Mouse (Mus musculus) NIH3T3 (cell line): ENCODE measurements around the gene Gpr84.
A peak's percentile ranks its signal among the peaks of the same experiment; 100 is the strongest.

Experiments used
- DNase-seq: peaks from one replicate; pipeline ENCODE4 v3.0.0-alpha.2; 2012; ENCODE audit warnings: low read depth

The Gpr84 gene

GRCm38 (mm10) chr15:103305792-103306645 is 4.4 kb downstream of the Gpr84 start:
- DNase-seq: peak; percentile 56

- DNase-seq: peak; percentile 99
Measured at GRCm38 (mm10) chr15:103305070-103305678, 5.2 kb downstream of the Gpr84 start.

GRCm38 (mm10) chr15:103304616-103304969 is 5.8 kb downstream of the Gpr84 start:
- DNase-seq: no peak

- peak; percentile 88 for DNase-seq
Measured at GRCm38 (mm10) chr15:103303916-103304615, 6.3 kb downstream of the Gpr84 start.

- peak; percentile 76 for DNase-seq
Measured at GRCm38 (mm10) chr15:103302341-103303021, 7.9 kb downstream of the Gpr84 start.

- no peak for DNase-seq
Measured at GRCm38 (mm10) chr15:103301547-103302340, 8.7 kb downstream of the Gpr84 start.

- DNase-seq: peak; percentile 94
Measured at GRCm38 (mm10) chr15:103301046-103301445, 9.4 kb downstream of the Gpr84 start.

- no peak for DNase-seq
Measured at GRCm38 (mm10) chr15:103300560-103300959, 9.9 kb downstream of the Gpr84 start.

- DNase-seq: peak; percentile 72
Measured at GRCm38 (mm10) chr15:103300067-103300471, 10.3 kb downstream of the Gpr84 start.

GRCm38 (mm10) chr15:103299644-103300043 is 10.8 kb downstream of the Gpr84 start:
- no peak for DNase-seq

GRCm38 (mm10) chr15:103298861-103299616 is 11.4 kb downstream of the Gpr84 start:
- no peak for DNase-seq

- no peak for DNase-seq
Measured at GRCm38 (mm10) chr15:103298026-103298425, 12.4 kb downstream of the Gpr84 start.

- no peak for DNase-seq
Measured at GRCm38 (mm10) chr15:103297313-103297712, 13.1 kb downstream of the Gpr84 start.

- no peak for DNase-seq
Measured at GRCm38 (mm10) chr15:103295851-103296250, 14.6 kb downstream of the Gpr84 start.

GRCm38 (mm10) chr15:103294649-103295048 is 15.8 kb downstream of the Gpr84 start:
- DNase-seq: no peak

- DNase-seq: peak; percentile 57
Measured at GRCm38 (mm10) chr15:103293375-103293774, 17.0 kb downstream of the Gpr84 start.

GRCm38 (mm10) chr15:103292673-103293345 is 17.6 kb downstream of the Gpr84 start:
- peak; percentile 80 for DNase-seq

GRCm38 (mm10) chr15:103290843-103291242 is 19.6 kb downstream of the Gpr84 start:
- no peak for DNase-seq

GRCm38 (mm10) chr15:103290417-103290816 is 20.0 kb downstream of the Gpr84 start:
- no peak for DNase-seq

- DNase-seq: no peak
Measured at GRCm38 (mm10) chr15:103289600-103289999, 20.8 kb downstream of the Gpr84 start.
